Mouse (Mus musculus) testis, adult 2 months (tissue): Measurements from ENCODE around the gene Dpp3.

Experiments
- CTCF ChIP-seq: fragments of 200-500 bp; IDR thresholded peaks from 2 replicates; pipeline ENCODE4 v1.5.1; 2012; ENCODE audit warnings: low read depth, mild to moderate bottlenecking, inconsistent platforms, low read length, moderate library complexity; ENCODE audit not compliant: control insufficient read depth, insufficient read depth, insufficient replicate concordance
- POLR2A ChIP-seq: fragments of 200-500 bp; IDR thresholded peaks from 2 replicates; pipeline ENCODE4 v1.6.1; 2012; ENCODE audit warnings: low read depth, mild to moderate bottlenecking, inconsistent platforms, low read length, moderate library complexity; ENCODE audit not compliant: control insufficient read depth

DNA sequence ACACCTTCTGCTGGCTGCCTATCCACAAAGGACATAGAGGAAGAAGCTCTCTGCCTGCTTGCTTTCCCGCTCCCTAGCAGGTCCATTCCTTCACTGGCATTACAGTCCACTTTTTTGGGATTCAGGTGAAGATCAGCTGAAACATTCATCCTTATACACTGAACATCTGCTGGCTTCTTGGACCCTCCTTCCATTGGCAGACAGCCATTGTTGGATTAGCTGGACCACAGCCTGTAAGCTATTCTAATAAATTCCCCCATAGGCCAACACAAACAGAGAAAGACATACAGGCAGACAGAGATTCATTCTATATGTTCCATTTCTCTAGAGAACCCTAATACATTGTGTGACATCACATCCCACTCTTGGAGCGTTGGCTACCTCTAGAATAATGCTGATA lies 8.8 kb upstream of the Dpp3 start:
- TF ChIP-seq POLR2A (no peak), CTCF (no peak)
